Mouse (Mus musculus) intestine, embryonic 14.5 days (tissue): ENCODE measurements around the gene Stam. TPM values are rescaled to one million over a fixed set of nuclear protein-coding genes. Genes with fewer than 3 reads are reported as not detected.

Experiments used
- ATAC-seq: fragments of 200-750 bp; cut with Nextera tagmentation; replicated peaks from 2 replicates; pipeline ENCODE4 v1.8.0; 2017; ENCODE audit warnings: low read depth, moderate number of reproducible peaks, moderate TSS enrichment, moderate library complexity; ENCODE audit not compliant: low FRiP score, low TSS enrichment
- DNase-seq: peaks from one replicate; pipeline ENCODE4 v3.0.0-alpha.2; 2018; ENCODE audit warnings: low spot score
- H3K27ac ChIP-seq: fragments of 300-500 bp; sonication (generic); 2 replicates; pipeline ENCODE4 v1.5.1; 2014; ENCODE audit warnings: low read depth, mild to moderate bottlenecking, control low read depth
- H3K27me3 ChIP-seq: fragments of 300-500 bp; sonication (generic); replicated peaks from 2 replicates; pipeline ENCODE4 v1.6.1; 2014; ENCODE audit warnings: low read length, control low read depth; ENCODE audit not compliant: control insufficient read depth, insufficient read depth
- H3K36me3 ChIP-seq: fragments of 300-500 bp; sonication (generic); 2 replicates; pipeline ENCODE4 v1.6.1; 2014; ENCODE audit warnings: low read length, control low read depth; ENCODE audit not compliant: control insufficient read depth, insufficient read depth
- H3K4me1 ChIP-seq: fragments of 300-500 bp; sonication (generic); replicated peaks from 2 replicates; pipeline ENCODE4 v1.6.1; 2014; ENCODE audit warnings: low read length, control low read depth, mixed read lengths; ENCODE audit not compliant: control insufficient read depth, insufficient read depth
- H3K4me2 ChIP-seq: fragments of 300-500 bp; sonication (generic); 2 replicates; pipeline ENCODE4 v1.6.1; 2014; ENCODE audit warnings: low read length
- H3K4me3 ChIP-seq: fragments of 300-500 bp; sonication (generic); 2 replicates; pipeline ENCODE4 v1.5.1; 2014; ENCODE audit warnings: low read depth, low read length, control low read depth, mixed read lengths
- H3K9ac ChIP-seq: fragments of 300-500 bp; sonication (generic); 2 replicates; pipeline ENCODE4 v1.6.1; 2014; ENCODE audit warnings: mild to moderate bottlenecking, low read length
- H3K9me3 ChIP-seq: fragments of 300-500 bp; sonication (generic); 2 replicates; pipeline ENCODE4 v1.6.1; 2016; ENCODE audit warnings: low read length, control low read depth; ENCODE audit not compliant: control insufficient read depth
- WGBS: fragments of 180-500 bp; shearing (Covaris S2); extraction: QIAGEN DNeasy Blood & Tissue Kit; methylation state at CpG from one replicate; pipeline ENCODE4 v1.1.7; 2014; 5-methylcytosine and 5-hydroxymethylcytosine counted together
- polyA plus RNA-seq: library from polyadenylated mRNA; unstranded; fragments of >200 nt; fragmentation: Nextera tagmentation; extraction: Ambion mirVana; gene quantifications from 2 replicates; pipeline ENCODE4 v1.2.1, GENCODE M21; 2014

Gene Stam
- polyA plus RNA-seq, 1 experiment from 2014 or later = 68.4 TPM

- H3K4me3 ChIP-seq = no peak overlapping the region
- 95% methylated on average over 4 of the region's 4 CpGs for WGBS
- peaks cover 54% of the 10 kb centered on the region for H3K36me3 ChIP-seq
- H3K9me3 ChIP-seq = no peaks in the 10 kb centered on the region
- H3K9ac ChIP-seq = no peak overlapping the region
- no peaks in the 10 kb centered on the region for H3K27me3 ChIP-seq
- DNase-seq (no peak), ATAC-seq (no peak)
- no peak overlapping the region for H3K27ac ChIP-seq
- H3K4me2 ChIP-seq = no peak overlapping the region
- H3K4me1 ChIP-seq = no peaks in the 10 kb centered on the region
Measured at GRCm38 (mm10) chr2:14132468-14133326, 58.8 kb downstream of the Stam start.

- H3K9me3 ChIP-seq = no peaks in the 10 kb centered on the region
- 51% methylated on average over 3 of the region's 3 CpGs for WGBS
Measured at GRCm38 (mm10) chr2:14136906-14137305, 63.0 kb downstream of the Stam start.

GRCm38 (mm10) chr2:14139590-14139989 lies 65.7 kb downstream of the Stam start:
- H3K4me2 ChIP-seq = no peak overlapping the region
- H3K9me3 ChIP-seq = no peaks in the 10 kb centered on the region
- WGBS = 86% methylated on average over 6 of the region's 6 CpGs
- peaks cover 59% of the 10 kb centered on the region for H3K36me3 ChIP-seq
- no peaks in the 10 kb centered on the region for H3K27me3 ChIP-seq
- ATAC-seq = no peak
- H3K9ac ChIP-seq = no peak overlapping the region
- no peak overlapping the region for H3K4me3 ChIP-seq
- no peak for DNase-seq
- H3K27ac ChIP-seq = no peak overlapping the region
- no peaks in the 10 kb centered on the region for H3K4me1 ChIP-seq

More at GRCm38 (mm10) chr2:14136906-14137305, 63.0 kb downstream of the Stam start:
- no peaks in the 10 kb centered on the region for H3K4me1 ChIP-seq
- no peak overlapping the region for H3K27ac ChIP-seq
- no peak overlapping the region for H3K9ac ChIP-seq
- ATAC-seq = no peak
- peaks cover 56% of the 10 kb centered on the region for H3K36me3 ChIP-seq
- no peak for DNase-seq
- H3K27me3 ChIP-seq = no peaks in the 10 kb centered on the region
- H3K4me2 ChIP-seq = no peak overlapping the region
- no peak overlapping the region for H3K4me3 ChIP-seq

GRCm38 (mm10) chr2:14140044-14140443 lies 66.1 kb downstream of the Stam start:
- H3K4me1 ChIP-seq = no peaks in the 10 kb centered on the region
- WGBS = 80% methylated on average over 2 of the region's 2 CpGs
- peaks cover 62% of the 10 kb centered on the region for H3K36me3 ChIP-seq
- no peak overlapping the region for H3K4me2 ChIP-seq
- H3K27me3 ChIP-seq = no peaks in the 10 kb centered on the region
- DNase-seq (no peak), ATAC-seq (no peak)
- H3K9me3 ChIP-seq = no peaks in the 10 kb centered on the region
- H3K27ac ChIP-seq = no peak overlapping the region
- no peak overlapping the region for H3K4me3 ChIP-seq
- H3K9ac ChIP-seq = no peak overlapping the region

GRCm38 (mm10) chr2:14145311-14145710 lies 71.4 kb downstream of the Stam start:
- Histone ChIP-seq H3K9ac (no peak overlapping the region), H3K9me3 (no peaks in the 10 kb centered on the region), H3K4me1 (no peaks in the 10 kb centered on the region), H3K36me3 (peaks cover 53% of the 10 kb centered on the region), H3K4me2 (no peak overlapping the region), H3K27ac (no peak overlapping the region), H3K4me3 (no peak overlapping the region), H3K27me3 (no peaks in the 10 kb centered on the region)
- no peak for DNase-seq
- no peak for ATAC-seq
- WGBS = 73% methylated on average over 3 of the region's 3 CpGs

- no peak overlapping the region for H3K27ac ChIP-seq
- H3K9me3 ChIP-seq = no peaks in the 10 kb centered on the region
- WGBS = 81% methylated on average over 2 of the region's 2 CpGs
- DNase-seq (no peak), ATAC-seq (no peak)
- no peak overlapping the region for H3K4me3 ChIP-seq
- H3K27me3 ChIP-seq = no peaks in the 10 kb centered on the region
- no peaks in the 10 kb centered on the region for H3K4me1 ChIP-seq
- H3K9ac ChIP-seq = no peak overlapping the region
- no peak overlapping the region for H3K4me2 ChIP-seq
- peaks cover 41% of the 10 kb centered on the region for H3K36me3 ChIP-seq
Measured at GRCm38 (mm10) chr2:14146913-14147312, 73.0 kb downstream of the Stam start.

- no peak for DNase-seq
- H3K4me1 ChIP-seq = no peaks in the 10 kb centered on the region
- 92% methylated on average over 2 of the region's 2 CpGs for WGBS
Measured at GRCm38 (mm10) chr2:14150829-14151228, 76.9 kb downstream of the Stam start.

GRCm38 (mm10) chr2:14151854-14152253 lies 78.0 kb downstream of the Stam start:
- Histone ChIP-seq H3K36me3 (peaks cover 7% of the 10 kb centered on the region; the same call in 1 of the 2 replicates), H3K27ac (no peak overlapping the region), H3K9ac (no peak overlapping the region), H3K9me3 (no peaks in the 10 kb centered on the region), H3K27me3 (no peaks in the 10 kb centered on the region), H3K4me2 (no peak overlapping the region), H3K4me1 (no peaks in the 10 kb centered on the region), H3K4me3 (no peak overlapping the region)
- WGBS = 92% methylated on average over 6 of the region's 6 CpGs
- no peak for ATAC-seq
- DNase-seq = no peak

More at GRCm38 (mm10) chr2:14150829-14151228, 76.9 kb downstream of the Stam start:
- no peaks in the 10 kb centered on the region for H3K27me3 ChIP-seq
- ATAC-seq = no peak
- no peak overlapping the region for H3K4me3 ChIP-seq
- no peak overlapping the region for H3K9ac ChIP-seq
- no peaks in the 10 kb centered on the region for H3K9me3 ChIP-seq
- H3K27ac ChIP-seq = no peak overlapping the region
- H3K36me3 ChIP-seq = peaks cover 14% of the 10 kb centered on the region
- no peak overlapping the region for H3K4me2 ChIP-seq

- Histone ChIP-seq H3K9me3 (no peaks in the 10 kb centered on the region), H3K27me3 (no peaks in the 10 kb centered on the region), H3K4me1 (no peaks in the 10 kb centered on the region), H3K4me3 (no peak overlapping the region), H3K4me2 (no peak overlapping the region), H3K36me3 (0 out of 2 replicates have a peak, but pooled peaks cover 3% of the 10 kb centered on the region), H3K27ac (no peak overlapping the region), H3K9ac (no peak overlapping the region)
- DNase-seq (no peak), ATAC-seq (no peak)
- 77% methylated on average over 3 of the region's 3 CpGs for WGBS
Measured at GRCm38 (mm10) chr2:14159047-14159446, 85.1 kb downstream of the Stam start.
